ENCODE assay signal across 8 mouse cellular contexts in genomic region chr11:32283091-32283777, GRCm38 (mm10). TPM values are rescaled to one million over a fixed set of nuclear protein-coding genes. Genes with fewer than 3 reads are reported as not detected.
DNase-seq lines count a peak whose midpoint lies in the region; ATAC-seq and TF ChIP-seq lines count a peak whose summit lies in the region.
"Not testable (repeated sequence)": the region's sequence is repeated elsewhere in the genome, so short reads cannot be mapped to it uniquely, and the experiment has no call there.

TSS of gene Hba-a1 (plus strand) at chr11:32283511.

- H3K27ac ChIP-seq in embryonic facial prominence, embryonic 15.5 days (replicated peaks); kidney, postnatal 0 days; limb, embryonic 12.5 days; small intestine, adult 2 months (ENCODE audit: insufficient read depth, low read depth, low read length): not testable (repeated sequence)

- not testable (repeated sequence) for H3K36me3 ChIP-seq in embryonic facial prominence, embryonic 15.5 days; kidney, postnatal 0 days (ENCODE audit: insufficient read depth, low read length); limb, embryonic 12.5 days; megakaryocyte, embryonic 14.5 days (replicated peaks; ENCODE audit: low read length); small intestine, adult 2 months (ENCODE audit: control insufficient read depth, insufficient read depth, low read length)

- H3K9ac ChIP-seq in embryonic facial prominence, embryonic 15.5 days; kidney, postnatal 0 days (ENCODE audit: low read depth, low read length); limb, embryonic 12.5 days (replicated peaks): not testable (repeated sequence)

- H3K4me1 ChIP-seq in embryonic facial prominence, embryonic 15.5 days; kidney, postnatal 0 days (replicated peaks; ENCODE audit: insufficient read depth, low read length); limb, embryonic 12.5 days (replicated peaks); small intestine, adult 2 months (ENCODE audit: control insufficient read depth, insufficient read depth, insufficient read length, low read length): not testable (repeated sequence)
- H3K4me1 ChIP-seq in megakaryocyte, embryonic 14.5 days, result peaks cover 14% of the 10 kb centered on the region

- not testable (repeated sequence) for TF ChIP-seq CTCF in kidney, postnatal 0 days (IDR thresholded peaks at IDR 0.05; ENCODE audit: low read depth); small intestine, adult 2 months (IDR thresholded peaks at IDR 0.05; ENCODE audit: extremely low read depth, insufficient read length, insufficient replicate concordance, low read depth, low read length)

- not testable (repeated sequence) for ATAC-seq in embryonic facial prominence, embryonic 15.5 days (ENCODE audit: insufficient number of reproducible peaks, low FRiP score, low TSS enrichment, low read depth); kidney, postnatal 0 days (replicated peaks; ENCODE audit: low FRiP score, low read depth); limb, embryonic 12.5 days (ENCODE audit: insufficient number of reproducible peaks, insufficient read depth, low FRiP score, low TSS enrichment, low read depth)

- H3K4me3 ChIP-seq in embryonic facial prominence, embryonic 15.5 days (replicated peaks); kidney, postnatal 0 days (replicated peaks; ENCODE audit: low read depth, low read length); limb, embryonic 12.5 days (replicated peaks); megakaryocyte, embryonic 14.5 days (replicated peaks); small intestine, adult 2 months (ENCODE audit: low read depth, low read length): not testable (repeated sequence)

- not testable (repeated sequence) for H3K4me2 ChIP-seq in embryonic facial prominence, embryonic 15.5 days (replicated peaks); kidney, postnatal 0 days (ENCODE audit: low read length); limb, embryonic 12.5 days

- peaks cover 13% of the 10 kb centered on the region for H3K27me3 ChIP-seq in embryonic facial prominence, embryonic 15.5 days
- not testable (repeated sequence) for H3K27me3 ChIP-seq in kidney, postnatal 0 days (ENCODE audit: insufficient read depth, low read length); small intestine, adult 2 months (ENCODE audit: control insufficient read depth, insufficient read depth, low read length)
- H3K27me3 ChIP-seq in limb, embryonic 12.5 days, result peaks cover 25% of the 10 kb centered on the region
- H3K27me3 ChIP-seq in megakaryocyte, embryonic 14.5 days (replicated peaks), result peaks cover 48% of the 10 kb centered on the region

- intact Hi-C loops in gastrocnemius, postnatal 36 days (cut with DNase I); heart, postnatal 36 days (cut with DNase I): not testable (repeated sequence)

- DNase-seq in adrenal gland, adult 8-10 months; gastrocnemius, postnatal 36 days; heart, postnatal 36 days; kidney, postnatal 0 days (ENCODE audit: low spot score): not testable (repeated sequence)

- 55% methylated on average over 1 of the region's 5 CpGs for WGBS in embryonic facial prominence, embryonic 15.5 days
- WGBS in kidney, postnatal 0 days, result 63% methylated on average over 1 of the region's 5 CpGs
- 73% methylated on average over 1 of the region's 5 CpGs for WGBS in limb, embryonic 12.5 days
- WGBS in small intestine, adult 2 months, result 36% methylated on average over 1 of the region's 5 CpGs

- not testable (repeated sequence) for H3K9me3 ChIP-seq in embryonic facial prominence, embryonic 15.5 days (replicated peaks); kidney, postnatal 0 days (replicated peaks; ENCODE audit: low read length); limb, embryonic 12.5 days; megakaryocyte, embryonic 14.5 days

- TF ChIP-seq POLR2A in small intestine, adult 2 months (IDR thresholded peaks at IDR 0.05; ENCODE audit: low read depth, low read length), result not testable (repeated sequence)

RNA-seq across cellular contexts. Expression of gene Hba-a1, which starts in this region (rescaled TPM):
- total RNA-seq in adrenal gland, adult 8-10 months (2022), result 1,000 to 10,000 TPM in 1 of 4 experiments, 100 to 1,000 TPM in 3; 803 to 2,295 (median 899) TPM
- 4,298 and 5,653 TPM in 2 replicates for polyA plus RNA-seq in embryonic facial prominence, embryonic 15.5 days (2015; fragmentation: Nextera tagmentation; extraction: Ambion mirVana)
- total RNA-seq in gastrocnemius, postnatal 36 days (2021), result 100 to 1,000 TPM; 252 to 350 TPM
- over 10,000 TPM in 1 of 2 experiments, 1,000 to 10,000 TPM in 1; 7,538 to 10,107 TPM for total RNA-seq in heart, postnatal 36 days (2021)
- polyA plus RNA-seq in kidney, postnatal 0 days (2015; fragmentation: Nextera tagmentation; extraction: Ambion mirVana), result 1,023 and 1,027 TPM in 2 replicates
- 3,017 and 3,206 TPM in 2 replicates for polyA plus RNA-seq in limb, embryonic 12.5 days (2016; fragmentation: Nextera tagmentation; extraction: Ambion mirVana)
- polyA plus RNA-seq in megakaryocyte, embryonic 14.5 days (2012; ENCODE audit: insufficient read depth, low replicate concordance), result 5,345 and 12,498 TPM in 2 replicates
- polyA plus RNA-seq in small intestine, adult 2 months (2012; rRNA removed), result 54.1 and 70.6 TPM in 2 replicates

Comparison
In these comparisons a context has a peak if more than half of its experiments do, and no peak if none do; other contexts are left out.
1. RNA of gene Hba-a1 (polyA plus RNA-seq): 5,345 to 12,498 TPM in megakaryocyte, embryonic 14.5 days, 4,298 to 5,653 TPM in embryonic facial prominence, embryonic 15.5 days, 3,017 to 3,206 TPM in limb, embryonic 12.5 days and 1,023 to 1,027 TPM in kidney, postnatal 0 days; 54.1 to 70.6 TPM in small intestine, adult 2 months; every median in the first group is over 10 times any median in the second.